Mouse (Mus musculus): ENCODE measurements around the gene Gm13124. TPM values are rescaled to one million over a fixed set of nuclear protein-coding genes. Genes with fewer than 3 reads are reported as not detected.
"Not testable (repeated sequence)": the region's sequence is repeated elsewhere in the genome, so short reads cannot be mapped to it uniquely, and the experiment has no call there.

Gene Gm13124
- polyA plus RNA-seq, 1 experiment from 2014 or later: not detected

DNA sequence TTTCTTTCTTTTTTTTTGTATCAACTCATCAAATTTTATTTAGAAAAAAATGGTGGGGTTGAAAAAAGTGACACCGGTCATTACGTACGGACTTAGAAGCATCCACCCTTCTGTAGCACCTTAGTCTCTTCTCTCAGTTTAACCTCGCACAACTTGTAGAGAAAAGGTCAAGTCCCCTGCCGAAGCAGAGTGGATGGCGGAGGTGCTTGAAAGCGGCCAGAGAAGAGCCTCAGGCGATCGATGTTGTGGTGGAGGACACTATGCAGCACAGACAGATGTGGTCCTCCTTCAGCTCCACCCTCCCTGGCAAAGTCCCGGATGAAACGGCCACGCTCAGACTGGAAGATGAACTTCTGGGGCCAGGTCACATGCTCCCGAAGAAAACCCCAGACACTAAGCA is 19.6 kb downstream of the Gm13124 start:
- not testable (repeated sequence) for H3K36me3 ChIP-seq (ENCODE audit: control insufficient read depth, insufficient read depth, low read length); H3K4me2 ChIP-seq (ENCODE audit: low read length); H3K9ac ChIP-seq (ENCODE audit: low read depth, low read length); H3K4me3 ChIP-seq (ENCODE audit: low read depth, low read length); H3K27ac ChIP-seq (ENCODE audit: low read length); ATAC-seq; H3K27me3 ChIP-seq (ENCODE audit: control insufficient read depth, insufficient read depth, low read depth, low read length); H3K4me1 ChIP-seq (ENCODE audit: control insufficient read depth, insufficient read depth, low read length)
- 91% methylated on average over 13 of the region's 13 CpGs for WGBS
- H3K9me3 ChIP-seq (replicated peaks; ENCODE audit: control insufficient read depth, low read length, poor library complexity, severe bottlenecking): peaks cover 40% of the 10 kb centered on the region; the same call in 1 of the 2 replicates

DNA sequence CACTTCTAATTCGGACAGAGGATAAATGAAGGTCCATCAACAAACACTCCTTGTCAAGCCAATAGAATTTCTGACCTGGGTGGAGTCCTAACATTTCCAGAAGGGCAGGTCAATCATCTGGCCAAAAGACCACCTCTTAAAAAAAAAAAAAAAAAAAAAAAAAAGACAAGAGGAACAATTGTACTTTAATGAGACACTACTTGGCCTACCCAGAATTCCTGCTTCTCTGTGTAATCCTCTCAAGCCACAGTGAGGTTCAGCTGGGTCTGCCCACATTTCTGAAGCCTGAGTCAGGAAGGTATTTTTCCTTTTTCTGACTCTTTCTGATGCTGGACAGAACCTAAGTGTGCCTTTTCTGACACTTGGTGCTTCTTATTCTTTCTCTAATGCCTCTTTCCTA is 20.2 kb downstream of the Gm13124 start:
- Histone ChIP-seq H3K27ac (ENCODE audit: low read length) (no peak overlapping the region), H3K9ac (ENCODE audit: low read depth, low read length) (no peak overlapping the region), H3K4me3 (ENCODE audit: low read depth, low read length) (no peak overlapping the region), H3K4me1 (ENCODE audit: control insufficient read depth, insufficient read depth, low read length) (no peaks in the 10 kb centered on the region), H3K9me3 (replicated peaks; ENCODE audit: control insufficient read depth, low read length, poor library complexity, severe bottlenecking) (peaks cover 40% of the 10 kb centered on the region; the same call in 1 of the 2 replicates), H3K27me3 (ENCODE audit: control insufficient read depth, insufficient read depth, low read depth, low read length) (no peaks in the 10 kb centered on the region), H3K4me2 (ENCODE audit: low read length) (no peak overlapping the region), H3K36me3 (ENCODE audit: control insufficient read depth, insufficient read depth, low read length) (no peaks in the 10 kb centered on the region)
- 74% methylated on average over 1 of the region's 1 CpGs for WGBS
- no peak for ATAC-seq

GRCm38 (mm10) chr4:144519522-144519921 is 45.4 kb downstream of the Gm13124 start, which contains the start of gene 9430007A20Rik:
TSS of gene 9430007A20Rik (plus strand) at chr4:144519822.
- Histone ChIP-seq H3K27ac (ENCODE audit: low read length) (no peak within 1 kb of the TSS), H3K9me3 (replicated peaks; ENCODE audit: control insufficient read depth, low read length, poor library complexity, severe bottlenecking) (peaks cover 29% of the 10 kb centered on the region), H3K4me2 (ENCODE audit: low read length) (no peak within 1 kb of the TSS), H3K36me3 (ENCODE audit: control insufficient read depth, insufficient read depth, low read length) (no peaks in the 10 kb centered on the region), H3K4me1 (ENCODE audit: control insufficient read depth, insufficient read depth, low read length) (no peaks in the 10 kb centered on the region), H3K4me3 (ENCODE audit: low read depth, low read length) (no peak within 1 kb of the TSS), H3K9ac (ENCODE audit: low read depth, low read length) (no peak within 1 kb of the TSS), H3K27me3 (ENCODE audit: control insufficient read depth, insufficient read depth, low read depth, low read length) (no peaks in the 10 kb centered on the region)
- ATAC-seq: no peak
- 79% methylated on average over 5 of the region's 5 CpGs for whole genome bisulfite sequencing

- H3K4me3 ChIP-seq (ENCODE audit: low read depth, low read length): no peak overlapping the region
- H3K4me1 ChIP-seq (ENCODE audit: control insufficient read depth, insufficient read depth, low read length): no peaks in the 10 kb centered on the region
- no peak overlapping the region for H3K27ac ChIP-seq (ENCODE audit: low read length)
- ATAC-seq: no peak
- no peaks in the 10 kb centered on the region for H3K36me3 ChIP-seq (ENCODE audit: control insufficient read depth, insufficient read depth, low read length)
- no peak overlapping the region for H3K9ac ChIP-seq (ENCODE audit: low read depth, low read length)
- WGBS: 83% methylated on average over 1 of the region's 1 CpGs
- peaks cover 23% of the 10 kb centered on the region for H3K9me3 ChIP-seq (replicated peaks; ENCODE audit: control insufficient read depth, low read length, poor library complexity, severe bottlenecking)
- H3K4me2 ChIP-seq (ENCODE audit: low read length): no peak overlapping the region
- H3K27me3 ChIP-seq (ENCODE audit: control insufficient read depth, insufficient read depth, low read depth, low read length): no peaks in the 10 kb centered on the region
These were observed 58.4 kb downstream of the Gm13124 start for GRCm38 (mm10) chr4:144506518-144506917.

Other genes with a start within 250 kb of the Gm13124 start
- gene Gm13128, start 234.9 kb downstream of the Gm13124 start, polyA plus RNA-seq (2015; fragmentation: Nextera tagmentation; extraction: Ambion mirVana): not detected in 2 replicates
- not detected in 2 replicates for gene Gm13119, start 207.2 kb downstream of the Gm13124 start, polyA plus RNA-seq (2015; fragmentation: Nextera tagmentation; extraction: Ambion mirVana)
- gene Pramef20, start 187.2 kb downstream of the Gm13124 start, polyA plus RNA-seq (2015; fragmentation: Nextera tagmentation; extraction: Ambion mirVana): not detected in 2 replicates
- gene Pramef12, start 156.7 kb downstream of the Gm13124 start, polyA plus RNA-seq (2015; fragmentation: Nextera tagmentation; extraction: Ambion mirVana): not detected in 2 replicates
- 0.38 TPM in 1 of 2 replicates, not detected in the other for gene 1700012P22Rik, start 126.4 kb downstream of the Gm13124 start, polyA plus RNA-seq (2015; fragmentation: Nextera tagmentation; extraction: Ambion mirVana)
- gene Gm9944, start 111.8 kb downstream of the Gm13124 start, polyA plus RNA-seq (2015; fragmentation: Nextera tagmentation; extraction: Ambion mirVana): not detected in 2 replicates
- not detected in 2 replicates for gene Aadacl3, start 101.4 kb downstream of the Gm13124 start, polyA plus RNA-seq (2015; fragmentation: Nextera tagmentation; extraction: Ambion mirVana)
- gene 9430007A20Rik, start 45.3 kb downstream of the Gm13124 start, polyA plus RNA-seq (2015; fragmentation: Nextera tagmentation; extraction: Ambion mirVana): not detected in 2 replicates
- not detected in 2 replicates for gene Aadacl4, start 48.6 kb upstream of the Gm13124 start, polyA plus RNA-seq (2015; fragmentation: Nextera tagmentation; extraction: Ambion mirVana)
- gene Gm436, start 121.2 kb upstream of the Gm13124 start, polyA plus RNA-seq (2015; fragmentation: Nextera tagmentation; extraction: Ambion mirVana): not detected in 2 replicates
- gene Gm13178, start 156.3 kb upstream of the Gm13124 start, polyA plus RNA-seq (2015; fragmentation: Nextera tagmentation; extraction: Ambion mirVana): not detected in 2 replicates
- not detected in 2 replicates for gene Gm438, start 221.4 kb upstream of the Gm13124 start, polyA plus RNA-seq (2015; fragmentation: Nextera tagmentation; extraction: Ambion mirVana)

Measured in midbrain, embryonic 16.5 days (tissue).